Mouse (Mus musculus): ENCODE data around the gene Gtf2h1. TPM values are rescaled to one million over a fixed set of nuclear protein-coding genes. Genes with fewer than 3 reads are reported as not detected.

Gtf2h1 gene
- total RNA-seq, 2 experiments from 2014 or later: 39.7 to 41.8 TPM

DNA sequence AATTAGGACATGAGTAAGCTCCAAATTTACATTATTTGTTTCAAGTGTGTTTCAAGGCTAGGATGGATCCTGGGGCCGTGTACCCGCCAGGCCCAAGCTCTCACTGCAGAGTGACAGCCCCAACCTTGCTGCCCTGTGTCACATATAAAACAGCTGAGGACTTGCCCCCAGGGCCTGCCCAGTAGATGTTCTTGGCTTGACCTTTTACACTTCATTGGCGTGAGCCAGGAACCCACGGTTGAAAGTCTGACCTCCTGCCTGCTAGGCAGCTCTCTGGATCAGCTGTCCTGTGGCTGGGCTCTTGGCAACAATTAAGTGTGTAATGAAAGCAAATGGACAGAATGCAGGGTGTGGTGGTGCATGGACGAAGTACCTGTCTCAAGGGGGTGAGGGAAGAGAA lies 53.4 kb downstream of the Gtf2h1 start:
- no peak for DNase-seq (ENCODE audit: low spot score in 2 of 2)

DNA sequence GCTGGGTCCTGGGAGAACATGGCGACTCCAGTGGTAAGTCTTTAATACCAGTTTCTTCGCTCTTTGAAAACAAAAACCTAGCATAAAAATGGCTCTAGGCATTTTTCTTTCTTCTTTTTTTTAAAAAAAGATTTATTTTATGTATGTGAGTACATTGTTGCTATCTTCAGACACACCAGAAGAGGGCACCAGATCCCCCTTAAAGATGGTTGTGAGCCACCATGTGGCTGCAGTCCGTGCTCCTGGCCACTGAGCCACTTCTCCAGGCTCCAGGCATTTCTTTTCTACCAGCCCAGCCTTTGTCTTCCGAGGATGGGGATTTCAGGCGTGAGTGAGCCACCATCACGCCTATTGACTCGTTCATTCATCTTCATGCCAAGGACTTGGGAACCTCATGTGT lies 55.1 kb downstream of the Gtf2h1 start:
- no peak for DNase-seq (ENCODE audit: low spot score in 2 of 2)

DNA sequence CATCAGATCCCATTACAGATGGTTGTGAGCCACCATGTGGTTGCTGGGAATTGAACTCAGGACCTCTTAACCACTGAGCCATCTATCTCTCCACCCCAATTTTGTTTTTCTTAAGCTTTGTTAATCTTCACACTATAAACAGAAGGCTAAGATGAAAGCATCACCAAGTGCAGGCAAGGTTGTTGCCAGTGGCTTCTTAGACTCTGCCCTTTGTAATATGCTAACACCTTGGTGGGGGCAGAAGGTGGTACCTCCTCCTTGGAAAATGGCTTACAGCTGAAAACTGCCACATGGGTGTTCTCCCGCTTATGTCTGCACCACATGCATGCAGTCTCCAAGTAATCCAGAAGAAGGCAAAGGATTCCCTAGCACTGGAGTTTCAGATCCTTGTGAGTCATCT lies 56.8 kb downstream of the Gtf2h1 start:
- DNase-seq (ENCODE audit: low spot score in 2 of 2): no peak

DNA sequence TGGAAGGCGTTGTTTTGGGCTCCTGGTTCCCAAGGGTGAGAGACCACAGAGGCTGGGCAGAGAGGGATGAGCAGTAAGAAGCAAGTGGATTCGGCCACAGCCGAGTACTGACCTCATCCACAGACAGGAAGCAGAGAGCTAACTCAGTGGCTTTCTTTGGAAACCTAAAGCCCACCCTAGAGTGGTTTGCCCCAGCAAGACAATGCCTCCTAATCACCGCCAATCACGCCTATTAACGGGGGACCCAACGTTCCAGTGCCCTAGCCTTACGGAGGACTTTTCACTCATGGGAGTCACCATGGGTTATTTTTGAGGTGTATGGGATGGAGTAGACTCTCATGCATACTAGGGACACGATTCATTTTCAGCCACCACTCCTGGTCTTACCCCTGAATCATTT lies 57.5 kb downstream of the Gtf2h1 start:
- no peak for DNase-seq (ENCODE audit: low spot score in 2 of 2)

DNA sequence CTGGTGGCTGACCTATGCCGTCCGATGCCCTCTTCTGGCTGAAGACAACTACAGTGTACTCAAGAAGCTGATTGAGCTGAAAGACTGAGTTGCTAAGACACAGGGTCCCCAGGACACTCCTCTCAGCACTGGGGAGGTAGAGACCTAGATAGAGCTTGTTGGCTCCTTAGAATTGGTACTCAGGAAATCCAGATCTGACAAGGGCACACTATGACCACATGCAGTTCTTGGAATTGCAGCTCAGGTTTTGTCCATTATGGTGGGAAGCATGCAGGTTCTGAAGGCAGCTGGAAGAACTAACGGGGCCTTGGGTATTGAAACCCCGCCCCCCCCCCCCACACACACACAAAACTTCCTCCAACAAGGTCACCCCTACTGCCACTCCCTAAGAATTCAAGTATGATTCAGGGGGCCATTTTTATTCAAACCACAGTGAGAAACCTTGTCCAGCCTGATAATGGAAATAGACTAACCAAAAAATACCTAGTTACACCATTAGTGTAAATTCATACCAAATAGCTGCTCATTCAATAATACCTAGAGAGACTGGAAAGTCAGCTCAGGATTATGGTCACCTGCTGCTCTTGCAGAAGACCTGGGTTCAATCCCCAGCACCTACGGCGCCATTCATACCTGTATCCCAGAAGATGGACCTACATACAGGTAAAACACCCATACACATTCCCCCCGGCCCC lies 60.1 kb downstream of the Gtf2h1 start:
- DNase-seq (ENCODE audit: low spot score in 2 of 2): no peak

DNA sequence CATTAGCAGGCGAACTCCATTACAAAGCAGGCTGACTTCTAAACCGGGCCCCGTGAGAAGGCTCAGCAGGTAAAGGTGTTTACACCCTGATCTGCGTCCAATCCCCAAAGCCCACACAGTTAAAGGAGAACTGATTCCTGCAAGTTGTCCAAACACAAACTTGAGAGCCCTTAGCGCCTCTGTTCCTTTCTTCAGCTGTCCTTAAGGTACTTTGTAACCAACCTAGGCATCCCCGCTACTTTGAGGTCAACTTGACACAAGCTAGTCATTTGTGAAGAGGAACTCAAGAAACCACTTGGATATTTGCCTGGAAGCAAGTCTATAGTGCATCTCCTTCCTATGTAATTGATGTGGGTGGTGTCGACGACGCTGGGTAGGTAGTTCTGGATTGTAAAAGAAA lies 61.5 kb downstream of the Gtf2h1 start:
- no peak for DNase-seq (ENCODE audit: low spot score in 2 of 2)

DNA sequence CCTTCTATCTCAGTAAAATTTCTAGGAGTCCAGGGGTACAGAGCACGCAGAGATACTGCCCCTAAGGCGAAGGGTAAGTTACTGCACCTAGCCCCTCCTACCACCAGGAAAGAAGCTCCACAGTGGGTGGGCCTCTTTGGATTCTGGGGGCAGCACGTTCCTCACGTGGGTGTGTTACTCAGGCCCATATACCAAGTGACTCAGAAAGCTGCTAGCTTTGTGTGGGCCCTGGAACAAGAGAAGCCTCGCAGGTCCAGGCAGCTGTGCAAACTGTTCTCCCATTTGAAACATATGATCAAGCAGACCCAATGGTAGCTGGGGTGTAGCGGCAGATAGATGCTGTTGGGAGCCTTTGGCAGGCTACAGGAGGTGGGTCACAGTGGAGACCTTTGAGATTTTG lies 63.1 kb downstream of the Gtf2h1 start:
- DNase-seq (ENCODE audit: low spot score in 2 of 2): peak in 1 of 2 experiments; percentile 45

DNA sequence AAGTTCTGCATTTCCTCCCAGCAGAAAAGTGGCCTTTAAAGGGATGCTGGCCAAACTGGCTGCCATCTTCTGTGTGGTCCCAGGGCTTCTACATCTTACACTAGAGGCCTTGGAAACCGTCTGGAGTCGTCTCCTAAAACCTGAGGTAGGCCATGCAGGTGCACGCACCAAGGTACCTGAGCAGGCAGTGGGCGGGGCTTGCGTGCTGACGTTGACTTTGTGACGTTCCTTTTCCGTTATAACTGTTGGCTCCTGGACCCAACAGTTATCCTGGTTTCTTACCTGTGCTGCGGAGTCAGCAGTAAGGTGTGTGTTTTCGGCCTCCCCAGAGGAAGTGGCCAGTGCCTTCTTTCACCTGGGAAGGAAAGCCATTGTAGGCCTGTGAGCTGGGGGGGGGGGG lies 65.1 kb downstream of the Gtf2h1 start, which contains the start of gene Ldhc:
TSS of gene Ldhc (plus strand) at position 208 of the 400 bp plus-strand sequence.
- no peak for DNase-seq (ENCODE audit: low spot score in 2 of 2)

DNA sequence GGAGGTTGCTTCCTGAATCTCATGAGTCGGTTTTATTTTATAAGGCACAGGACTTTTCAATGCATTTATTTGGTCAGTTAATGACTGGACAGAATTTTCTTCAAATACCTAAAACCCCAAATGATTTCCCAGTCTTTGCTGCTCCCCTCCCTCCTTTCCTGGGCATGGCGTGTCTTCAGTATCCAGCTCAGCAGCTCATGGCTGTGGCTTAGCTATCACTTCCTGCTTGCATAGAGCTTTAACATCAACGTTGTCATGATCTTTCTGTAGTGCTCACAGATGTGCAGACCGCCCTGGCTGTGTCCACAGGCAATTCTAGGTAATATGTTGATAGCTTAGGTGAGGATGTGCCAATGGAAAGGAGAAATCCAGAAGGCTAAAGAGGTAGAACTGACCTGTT lies 76.1 kb downstream of the Gtf2h1 start:
- DNase-seq (ENCODE audit: low spot score in 2 of 2): no peak

Other genes starting within 250 kb of the Gtf2h1 start
- gene Sergef, start 156.3 kb upstream of the Gtf2h1 start, total RNA-seq (2021): 10 to 100 TPM; 47.9 to 50.8 TPM
- under 1 TPM in 1 of 2 experiments, not detected in 1; 0.23 TPM for gene Tph1, start 123.6 kb upstream of the Gtf2h1 start, total RNA-seq (2021)
- gene Saal1, start 85.4 kb upstream of the Gtf2h1 start, total RNA-seq (2021): 10 to 100 TPM; 10.1 to 10.6 TPM
- gene Saa3, start 80.4 kb upstream of the Gtf2h1 start, total RNA-seq (2021): not detected
- gene Saa4, start 63.5 kb upstream of the Gtf2h1 start, total RNA-seq (2021): not detected
- not detected for gene Saa1, start 53.1 kb upstream of the Gtf2h1 start, total RNA-seq (2021)
- not detected for gene Saa2, start 44.3 kb upstream of the Gtf2h1 start, total RNA-seq (2021)
- gene Hps5, start within 50 bp of the Gtf2h1 start, total RNA-seq (2021): 10 to 100 TPM; 14.4 to 15.1 TPM
- 100 to 1,000 TPM; 296 to 308 TPM for gene Ldha, start 45.4 kb downstream of the Gtf2h1 start, total RNA-seq (2021)
- gene Ldhc, start 65.1 kb downstream of the Gtf2h1 start, total RNA-seq (2021): not detected
- gene Tsg101, start 123.9 kb downstream of the Gtf2h1 start, total RNA-seq (2021): 10 to 100 TPM; 70.7 to 72.3 TPM
- gene Uevld, start 162.4 kb downstream of the Gtf2h1 start, total RNA-seq (2021): 10 to 100 TPM; 14.3 to 16.4 TPM
- gene Gm9999, start 187.5 kb downstream of the Gtf2h1 start, total RNA-seq (2021): not detected
- gene Spty2d1, start 212.3 kb downstream of the Gtf2h1 start, total RNA-seq (2021): 10 to 100 TPM; 18.7 to 20.4 TPM